Mouse (Mus musculus): ENCODE measurements around the gene Spem2. TPM values are rescaled to one million over a fixed set of nuclear protein-coding genes. Genes with fewer than 3 reads are reported as not detected.

The Spem2 gene
- polyA plus RNA-seq, 1 experiment from 2014 or later = not detected

DNA sequence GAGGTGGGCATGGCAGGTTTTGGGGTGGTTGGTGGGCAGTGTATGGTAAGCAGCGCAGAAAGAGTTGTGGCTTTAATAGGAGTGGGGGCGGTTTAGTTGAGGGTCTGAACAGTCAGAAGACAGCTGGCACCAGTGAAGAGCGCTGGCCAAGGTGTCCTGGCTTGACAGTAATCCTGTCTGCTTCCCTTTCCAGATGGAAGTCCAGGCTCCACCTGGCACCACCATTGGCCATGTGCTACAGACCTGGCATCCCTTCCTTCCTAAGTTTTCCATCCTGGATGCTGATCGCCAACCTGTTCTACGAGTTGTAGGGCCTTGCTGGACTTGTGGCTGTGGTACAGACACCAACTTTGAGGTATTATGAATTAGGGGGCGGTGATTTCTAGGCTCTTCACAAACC is 29.8 kb upstream of the Spem2 start:
- Histone ChIP-seq H3K36me3 (replicated peaks) (peaks cover 55% of the 10 kb centered on the region), H3K27ac (replicated peaks) (peak overlapping the region; percentile 94; the same call in 1 of the 2 replicates), H3K27me3 (replicated peaks; ENCODE audit: low read depth, poor library complexity, severe bottlenecking) (no peaks in the 10 kb centered on the region), H3K9me3 (no peaks in the 10 kb centered on the region), H3K4me1 (peaks cover 39% of the 10 kb centered on the region), H3K4me3 (peak overlapping the region; percentile 79)
- 92% methylated on average over 6 of the region's 6 CpGs for WGBS
- no peak for DNase-seq (ENCODE audit: low spot score)

DNA sequence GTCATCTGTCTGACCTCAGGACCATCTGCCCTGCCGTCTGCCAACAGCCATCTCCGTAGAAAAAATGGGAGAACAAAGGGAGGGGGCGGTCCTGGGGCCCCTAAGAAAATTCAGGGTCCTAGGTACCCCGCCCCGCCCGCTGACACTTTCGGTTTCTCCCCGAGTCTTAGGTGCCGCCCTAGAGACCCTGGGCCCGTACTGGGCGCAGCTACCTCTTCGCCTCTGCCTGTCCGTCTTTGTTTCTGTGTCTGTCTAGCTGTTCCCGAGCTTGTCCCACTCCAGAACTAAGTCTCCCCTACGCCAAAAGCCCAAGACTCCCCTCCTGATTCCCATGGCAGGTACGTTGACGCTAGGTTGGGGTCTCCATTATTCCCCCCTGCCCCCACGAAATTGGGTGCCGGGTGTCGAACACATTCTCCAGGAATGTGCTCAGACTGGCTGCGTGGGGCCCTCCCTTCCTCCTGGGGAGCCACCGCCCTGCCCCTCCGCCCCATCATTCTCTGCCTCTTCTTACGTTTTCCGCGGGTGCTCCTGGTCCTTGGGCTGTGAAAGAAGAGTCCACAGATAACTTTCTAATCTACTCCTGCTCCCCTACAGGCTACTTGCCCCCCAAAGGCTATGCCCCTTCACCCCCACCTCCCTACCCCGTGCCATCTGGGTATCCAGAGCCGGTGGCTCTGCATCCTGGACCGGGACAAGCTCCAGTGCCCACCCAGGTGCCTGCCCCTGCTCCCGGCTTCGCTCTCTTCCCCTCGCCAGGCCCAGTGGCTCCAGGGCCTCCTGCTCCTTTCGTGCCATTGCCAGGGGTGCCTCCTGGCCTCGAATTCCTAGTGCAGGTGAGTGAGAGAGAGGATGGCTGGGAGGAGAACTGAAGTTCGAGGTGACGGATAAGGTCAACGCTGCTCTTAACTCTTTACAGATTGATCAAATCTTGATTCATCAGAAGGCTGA is 28.7 kb upstream of the Spem2 start:
- DNase-seq (ENCODE audit: low spot score) = peak; percentile 61
- peaks cover 38% of the 10 kb centered on the region for H3K4me1 ChIP-seq
- 12% methylated on average over 37 of the region's 37 CpGs for WGBS
- H3K27ac ChIP-seq (replicated peaks) = peak overlapping the region; percentile 94
- no peaks in the 10 kb centered on the region for H3K27me3 ChIP-seq (replicated peaks; ENCODE audit: low read depth, poor library complexity, severe bottlenecking)
- no peaks in the 10 kb centered on the region for H3K9me3 ChIP-seq
- peaks cover 45% of the 10 kb centered on the region for H3K36me3 ChIP-seq (replicated peaks)
- peak overlapping the region; percentile 79 for H3K4me3 ChIP-seq

GRCm38 (mm10) chr11:69846198-69846680 is 28.0 kb upstream of the Spem2 start, which contains the start of gene Plscr3:
Gene Plscr3 (plus strand): TSS chr11:69846376.
- Histone ChIP-seq H3K4me3 (peak within 1 kb of the TSS; percentile 79), H3K9me3 (no peaks in the 10 kb centered on the region), H3K27ac (replicated peaks) (peak within 1 kb of the TSS; percentile 94), H3K27me3 (replicated peaks; ENCODE audit: low read depth, poor library complexity, severe bottlenecking) (no peaks in the 10 kb centered on the region), H3K36me3 (replicated peaks) (peaks cover 37% of the 10 kb centered on the region), H3K4me1 (peaks cover 38% of the 10 kb centered on the region)
- DNase-seq (ENCODE audit: low spot score) = peak; percentile 97
- under 1% methylated on average over 38 of the region's 38 CpGs for whole genome bisulfite sequencing

- Histone ChIP-seq H3K9me3 (no peaks in the 10 kb centered on the region), H3K36me3 (replicated peaks) (peaks cover 3% of the 10 kb centered on the region), H3K27ac (replicated peaks) (peak overlapping the region; percentile 90), H3K27me3 (replicated peaks; ENCODE audit: low read depth, poor library complexity, severe bottlenecking) (peaks cover 33% of the 10 kb centered on the region), H3K4me3 (peak overlapping the region; percentile 88), H3K4me1 (peaks cover 55% of the 10 kb centered on the region)
- WGBS = under 1% methylated on average over 7 of the region's 7 CpGs
- no peak for DNase-seq (ENCODE audit: low spot score)
Observed at GRCm38 (mm10) chr11:69838714-69839104, 20.4 kb upstream of the Spem2 start.

DNA sequence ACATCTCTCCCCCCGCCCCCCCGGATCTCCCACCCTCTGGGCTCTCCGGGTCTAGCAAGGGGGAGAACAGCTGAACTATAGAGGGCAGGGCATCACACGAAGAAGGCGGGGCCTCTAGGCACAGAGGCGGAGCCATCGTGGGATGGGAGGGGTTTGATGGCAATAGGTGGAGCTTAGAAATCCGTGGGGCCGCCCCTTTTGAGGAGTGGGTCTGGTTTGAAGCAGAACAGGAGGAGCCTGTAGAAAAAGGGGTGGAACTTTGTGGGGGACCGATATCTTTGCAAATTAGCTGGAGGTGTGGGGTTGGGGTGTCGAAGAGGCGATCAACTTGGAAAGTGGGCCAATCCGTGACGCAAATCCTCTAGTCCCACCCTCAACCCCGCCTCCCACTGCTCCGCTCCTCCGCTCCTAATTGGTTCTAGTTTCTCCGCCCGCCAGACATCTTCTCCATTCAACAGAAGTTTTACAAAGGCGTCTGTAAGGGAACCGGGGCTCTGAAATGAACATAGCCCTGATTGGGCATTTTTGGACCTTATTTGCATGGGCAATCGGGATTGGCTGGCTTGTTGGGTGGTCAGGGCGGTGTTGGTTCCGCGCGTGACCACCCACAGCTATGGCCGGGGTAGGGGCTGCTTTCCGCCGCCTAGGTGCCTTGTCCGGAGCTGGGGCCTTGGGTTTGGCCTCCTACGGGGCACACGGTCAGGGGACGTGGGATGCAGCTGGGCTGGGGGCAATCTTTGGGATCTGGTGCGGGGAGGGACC is 19.9 kb upstream of the Spem2 start, which contains the start of gene Tmem256:
Gene Tmem256, plus strand, starts transcription at position 563 of the 762 bp plus-strand sequence.
- peaks cover 38% of the 10 kb centered on the region for H3K27me3 ChIP-seq (replicated peaks; ENCODE audit: low read depth, poor library complexity, severe bottlenecking)
- H3K9me3 ChIP-seq = no peaks in the 10 kb centered on the region
- H3K27ac ChIP-seq (replicated peaks) = peak within 1 kb of the TSS; percentile 90
- peak; percentile 96 for DNase-seq (ENCODE audit: low spot score)
- peaks cover 58% of the 10 kb centered on the region for H3K4me1 ChIP-seq
- WGBS = 1% methylated on average over 34 of the region's 34 CpGs
- H3K36me3 ChIP-seq (replicated peaks) = peaks cover 9% of the 10 kb centered on the region
- peak within 1 kb of the TSS; percentile 88 for H3K4me3 ChIP-seq

DNA sequence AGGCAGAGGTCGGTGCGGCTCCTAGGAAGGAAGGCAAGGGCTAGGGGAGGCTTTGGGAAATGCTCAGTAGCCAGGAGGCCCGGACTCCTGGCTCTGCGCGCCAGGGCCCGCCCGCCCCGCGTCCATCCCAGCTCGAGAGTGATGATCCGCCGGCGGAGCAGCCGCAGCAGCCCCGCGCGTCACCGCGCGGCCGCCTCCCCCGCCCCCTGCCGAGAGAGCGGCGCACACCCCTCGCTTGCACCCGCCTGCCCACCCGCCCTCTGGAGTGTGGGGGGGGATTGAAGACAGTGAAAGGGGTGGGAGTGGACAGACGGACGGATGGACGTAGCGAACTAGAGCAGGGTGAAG is 19.3 kb upstream of the Spem2 start, which contains the start of gene Nlgn2:
Gene Nlgn2, minus strand, starts transcription at position 181 of the 348 bp plus-strand sequence.
- WGBS = under 1% methylated on average over 32 of the region's 32 CpGs
- H3K36me3 ChIP-seq (replicated peaks) = peaks cover 15% of the 10 kb centered on the region
- H3K27ac ChIP-seq (replicated peaks) = peak within 1 kb of the TSS; percentile 90
- no peak for DNase-seq (ENCODE audit: low spot score)
- H3K4me1 ChIP-seq = peaks cover 58% of the 10 kb centered on the region
- peaks cover 44% of the 10 kb centered on the region for H3K27me3 ChIP-seq (replicated peaks; ENCODE audit: low read depth, poor library complexity, severe bottlenecking)
- no peaks in the 10 kb centered on the region for H3K9me3 ChIP-seq
- H3K4me3 ChIP-seq = peak within 1 kb of the TSS; percentile 88

GRCm38 (mm10) chr11:69836703-69837576 is 18.7 kb upstream of the Spem2 start:
- Histone ChIP-seq H3K4me3 (peak overlapping the region; percentile 88), H3K36me3 (replicated peaks) (peaks cover 21% of the 10 kb centered on the region), H3K27me3 (replicated peaks; ENCODE audit: low read depth, poor library complexity, severe bottlenecking) (peaks cover 49% of the 10 kb centered on the region), H3K4me1 (peaks cover 58% of the 10 kb centered on the region), H3K27ac (replicated peaks) (peak overlapping the region; percentile 90), H3K9me3 (no peaks in the 10 kb centered on the region)
- peak; percentile 73 for DNase-seq (ENCODE audit: low spot score)
- WGBS = 1% methylated on average over 51 of the region's 52 CpGs

DNA sequence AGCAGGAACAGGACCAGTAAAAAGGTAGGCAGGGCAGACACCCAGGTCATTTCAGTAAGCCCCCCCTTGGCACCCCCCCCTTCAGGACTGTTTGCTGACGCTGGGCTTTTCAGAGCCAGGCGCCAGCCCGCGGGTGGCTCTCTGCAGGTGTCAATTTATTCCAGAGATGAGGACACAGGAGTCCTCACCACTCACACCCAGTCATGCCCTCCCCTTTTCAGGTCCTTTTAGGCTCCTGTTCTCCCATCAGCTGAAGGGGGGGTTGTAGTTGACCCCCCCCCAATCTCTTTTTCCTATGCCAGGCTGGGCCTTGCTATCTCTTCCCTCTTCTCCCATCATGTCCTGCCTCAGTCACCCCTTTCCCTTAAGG is 17.7 kb upstream of the Spem2 start:
- H3K27ac ChIP-seq (replicated peaks) = peak overlapping the region; percentile 90
- H3K4me1 ChIP-seq = peaks cover 62% of the 10 kb centered on the region
- peak overlapping the region; percentile 88 for H3K4me3 ChIP-seq
- peaks cover 31% of the 10 kb centered on the region for H3K36me3 ChIP-seq (replicated peaks)
- H3K27me3 ChIP-seq (replicated peaks; ENCODE audit: low read depth, poor library complexity, severe bottlenecking) = peaks cover 49% of the 10 kb centered on the region
- DNase-seq (ENCODE audit: low spot score) = no peak
- 4% methylated on average over 4 of the region's 4 CpGs for WGBS
- no peaks in the 10 kb centered on the region for H3K9me3 ChIP-seq

DNA sequence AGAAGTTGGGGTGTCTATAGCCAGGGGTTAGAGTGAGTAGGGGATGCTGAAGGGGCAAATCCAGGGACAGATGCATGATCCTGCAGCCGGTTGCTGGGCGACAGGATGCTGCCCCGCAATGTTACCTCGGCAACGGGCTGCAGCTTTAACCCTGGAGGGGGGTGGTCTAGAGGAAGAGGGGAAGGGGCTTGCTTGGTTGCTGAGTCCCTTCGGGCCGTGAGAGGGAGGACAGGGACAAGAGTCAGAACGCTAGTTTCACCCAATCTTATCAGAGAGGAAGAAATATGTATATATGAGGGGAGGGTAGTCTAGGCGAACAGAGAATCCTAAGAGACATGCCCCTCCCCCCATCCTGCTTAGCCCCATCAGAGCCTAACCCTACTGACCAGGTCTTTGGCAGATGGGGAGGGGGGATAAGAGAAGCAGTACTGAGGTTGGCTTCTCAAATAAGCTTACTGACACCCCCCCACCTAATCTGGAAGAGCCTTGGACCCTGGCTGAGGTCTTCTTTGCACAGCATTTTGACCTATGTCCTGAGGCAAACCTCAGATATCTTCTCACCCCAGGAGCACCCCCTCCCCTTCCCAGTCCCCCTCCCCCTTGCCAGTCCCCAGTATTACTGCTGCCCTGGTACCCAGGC is 17.2 kb upstream of the Spem2 start:
- H3K9me3 ChIP-seq = no peaks in the 10 kb centered on the region
- WGBS = 5% methylated on average over 9 of the region's 9 CpGs
- peak overlapping the region; percentile 88 for H3K4me3 ChIP-seq
- peaks cover 64% of the 10 kb centered on the region for H3K4me1 ChIP-seq
- peak; percentile 66 for DNase-seq (ENCODE audit: low spot score)
- peaks cover 34% of the 10 kb centered on the region for H3K36me3 ChIP-seq (replicated peaks)
- peak overlapping the region; percentile 90; the same call in 1 of the 2 replicates for H3K27ac ChIP-seq (replicated peaks)
- peaks cover 49% of the 10 kb centered on the region for H3K27me3 ChIP-seq (replicated peaks; ENCODE audit: low read depth, poor library complexity, severe bottlenecking)

- peak overlapping the region; percentile 79 for H3K27ac ChIP-seq (replicated peaks)
- H3K9me3 ChIP-seq = no peaks in the 10 kb centered on the region
- H3K27me3 ChIP-seq (replicated peaks; ENCODE audit: low read depth, poor library complexity, severe bottlenecking) = peaks cover 49% of the 10 kb centered on the region
- H3K36me3 ChIP-seq (replicated peaks) = peaks cover 42% of the 10 kb centered on the region
- H3K4me1 ChIP-seq = peaks cover 64% of the 10 kb centered on the region
- peak; percentile 66 for DNase-seq (ENCODE audit: low spot score)
- 8% methylated on average over 48 of the region's 48 CpGs for WGBS
- H3K4me3 ChIP-seq = peak overlapping the region; percentile 88
Observed at GRCm38 (mm10) chr11:69834001-69834549, 15.8 kb upstream of the Spem2 start.

DNA sequence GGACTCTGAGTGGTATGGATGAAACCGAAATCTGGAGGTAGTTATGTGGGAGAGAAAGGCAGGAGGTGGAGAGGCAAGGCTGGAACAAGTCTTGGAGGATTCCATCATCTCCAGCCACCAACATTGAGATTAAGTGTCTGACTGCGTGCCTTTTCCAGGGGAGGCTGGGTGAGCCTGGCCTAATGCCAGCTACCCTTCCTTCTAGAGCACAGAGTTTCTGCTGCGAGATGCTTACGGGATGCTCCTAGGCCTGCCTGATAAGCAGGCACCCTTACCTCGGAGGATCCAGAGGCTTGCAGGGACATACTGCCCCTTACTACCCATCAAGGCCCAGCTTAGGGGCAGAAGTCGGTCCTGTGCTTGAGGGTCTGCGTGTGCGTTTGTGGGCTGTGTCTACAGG is 15.3 kb upstream of the Spem2 start:
- Histone ChIP-seq H3K27ac (replicated peaks) (peak overlapping the region; percentile 79), H3K4me3 (peak overlapping the region; percentile 88), H3K36me3 (replicated peaks) (peaks cover 47% of the 10 kb centered on the region), H3K27me3 (replicated peaks; ENCODE audit: low read depth, poor library complexity, severe bottlenecking) (peaks cover 49% of the 10 kb centered on the region), H3K4me1 (peaks cover 64% of the 10 kb centered on the region), H3K9me3 (no peaks in the 10 kb centered on the region)
- DNase-seq (ENCODE audit: low spot score) = no peak
- WGBS = 58% methylated on average over 8 of the region's 8 CpGs
